Mouse (Mus musculus): Measurements from ENCODE around the gene Clcf1.

DNA sequence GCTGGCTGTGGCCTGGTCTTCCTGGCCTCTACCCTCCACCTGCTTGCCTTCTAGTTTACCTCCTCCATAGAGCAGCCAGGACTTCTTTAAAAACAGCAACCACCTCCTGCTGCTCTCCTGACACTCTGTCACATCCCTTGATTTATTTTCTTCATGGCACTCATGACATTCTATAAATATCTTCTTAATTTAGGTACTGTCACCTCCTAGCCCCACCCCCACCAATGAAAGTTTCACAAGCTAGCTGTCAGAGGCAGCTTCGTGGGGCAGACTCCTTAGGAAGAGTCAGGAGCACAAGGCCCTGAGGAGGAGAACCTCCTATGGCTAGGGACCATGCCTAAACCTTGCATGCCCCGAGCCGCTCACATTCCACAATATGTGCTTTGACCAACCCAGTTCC is 26.7 kb upstream of the Clcf1 start:
- TF ChIP-seq POLR2A (IDR thresholded peaks at IDR 0.05; ENCODE audit: borderline replicate concordance, extremely low read depth, low read depth, low read length) (no peak), CTCF (IDR thresholded peaks at IDR 0.05; ENCODE audit: insufficient read depth, low read length) (no peak)

All from lung, adult 2 months (tissue).